Mouse (Mus musculus) ovary, adult 18-20 months (tissue): ENCODE measurements around the gene Yipf4.

Source experiments
- DNase-seq: peaks from one replicate; pipeline ENCODE4 v3.0.0; 2022; ENCODE audit warnings: low spot score, mixed read lengths

The Yipf4 gene

GRCm38 (mm10) chr17:74526117-74526516 lies 36.8 kb downstream of the Yipf4 start:
- DNase-seq = no peak

DNA sequence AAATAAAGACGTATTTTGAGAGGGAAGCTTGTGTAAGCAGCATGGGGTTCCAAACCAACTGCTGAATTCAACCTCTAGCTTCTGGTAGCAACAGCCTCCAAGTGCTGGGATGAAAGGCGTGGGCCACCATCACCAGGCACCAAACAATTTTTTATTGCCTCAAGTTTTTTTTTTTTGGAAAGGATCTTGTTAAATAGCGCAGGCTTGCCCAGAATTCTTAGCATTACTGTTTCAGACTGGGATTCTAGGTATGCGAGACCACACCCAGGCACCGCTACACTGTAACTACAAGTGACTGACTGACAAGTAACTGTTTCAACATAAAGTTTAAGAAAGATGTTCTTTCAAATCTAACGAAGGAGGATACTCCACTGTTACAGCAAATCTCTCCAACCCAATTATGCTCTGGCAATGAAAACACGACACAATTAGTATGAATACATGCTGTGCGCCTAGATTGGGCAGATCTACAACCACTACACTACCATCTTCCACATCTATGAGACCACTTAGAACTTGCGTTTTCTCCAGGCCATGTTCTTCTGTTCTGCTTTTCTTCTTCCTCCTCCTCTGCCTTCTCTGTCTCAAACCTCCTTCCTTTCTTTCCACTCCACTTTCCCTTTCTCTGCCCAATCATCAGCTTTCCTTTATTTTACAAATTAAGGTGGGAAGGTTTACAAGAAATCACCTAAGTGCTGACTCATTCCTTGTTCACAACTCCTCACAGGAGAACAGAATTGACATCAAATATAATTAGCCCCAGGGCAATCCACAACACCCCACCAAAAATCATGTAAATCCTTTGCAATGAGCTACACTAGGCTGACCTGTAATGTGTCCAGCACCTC lies 37.7 kb downstream of the Yipf4 start:
- no peak for DNase-seq

GRCm38 (mm10) chr17:74527729-74528607 lies 38.7 kb downstream of the Yipf4 start, which contains the start of gene Birc6:
Gene Birc6 (plus strand): TSS chr17:74528295.
- peak; percentile 100 for DNase-seq

- peak; percentile 12 for DNase-seq
These were observed 39.6 kb downstream of the Yipf4 start for GRCm38 (mm10) chr17:74528648-74529532.

DNA sequence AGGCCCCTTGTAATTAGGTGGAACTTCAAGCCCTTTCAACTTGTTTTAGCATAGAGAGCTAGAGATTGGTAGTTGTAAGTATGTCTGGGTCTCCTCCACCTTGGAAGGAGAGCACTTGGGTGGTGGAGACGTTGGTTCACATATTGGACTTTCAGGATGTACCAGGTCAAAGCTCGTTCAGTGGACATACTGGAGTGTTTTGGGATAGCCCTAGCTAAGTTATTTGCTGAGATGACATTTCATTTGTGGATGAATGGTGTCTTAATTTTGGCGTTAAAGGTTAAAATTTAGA lies 40.2 kb downstream of the Yipf4 start:
- DNase-seq = no peak

GRCm38 (mm10) chr17:74534971-74535370 lies 45.7 kb downstream of the Yipf4 start:
- no peak for DNase-seq

- no peak for DNase-seq
These were observed 48.2 kb downstream of the Yipf4 start for GRCm38 (mm10) chr17:74537526-74537925.

GRCm38 (mm10) chr17:74543615-74544014 lies 54.3 kb downstream of the Yipf4 start:
- no peak for DNase-seq
